Mouse (Mus musculus): ENCODE data around the gene Krtap6-5.
"Not testable (repeated sequence)": the region's sequence is repeated elsewhere in the genome, so short reads cannot be mapped to it uniquely, and the experiment has no call there.

Krtap6-5 gene

DNA sequence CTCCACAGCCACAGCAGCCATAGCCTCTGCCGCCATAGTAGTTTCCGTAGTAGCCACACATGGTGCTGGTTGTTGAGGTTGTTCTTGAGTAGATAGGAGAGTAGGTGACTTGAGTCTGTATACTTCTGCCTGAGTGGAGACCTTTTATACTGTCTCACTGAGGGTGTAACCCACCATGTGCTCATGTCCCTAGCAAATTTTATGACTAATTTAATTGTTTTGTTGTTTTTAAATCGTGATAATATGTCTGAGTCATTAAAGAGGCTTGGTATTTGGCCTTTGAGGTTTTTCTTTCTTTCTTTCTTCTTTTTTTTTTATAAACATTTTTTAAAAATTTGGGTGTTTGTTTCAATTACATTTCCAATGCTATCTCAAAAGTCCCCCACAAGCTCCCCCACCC, at the start of gene Krtap6-5:
Gene Krtap6-5, minus strand, starts transcription at position 101 of the 400 bp plus-strand sequence.
- no peak for DNase-seq

DNA sequence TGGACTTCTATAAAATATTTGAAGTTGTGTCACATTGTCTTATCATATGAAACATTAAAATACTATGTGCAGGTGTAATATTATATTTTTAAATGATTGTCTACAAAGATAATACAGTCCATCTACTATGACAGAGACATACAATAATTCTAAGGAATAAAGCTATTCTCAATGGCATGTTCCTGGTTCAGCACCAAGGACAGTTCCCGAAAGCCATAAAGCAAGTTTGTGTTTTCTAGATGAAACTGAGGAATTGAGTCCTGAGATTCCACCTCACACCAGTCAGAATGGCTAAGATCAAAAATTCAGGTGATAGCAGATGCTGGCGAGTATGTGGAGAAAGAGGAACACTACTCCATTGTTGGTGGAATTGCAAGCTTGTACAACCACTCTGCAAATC, 23.4 kb upstream of the Krtap6-5 start:
- DNase-seq = peak; percentile 49 to 52

DNA sequence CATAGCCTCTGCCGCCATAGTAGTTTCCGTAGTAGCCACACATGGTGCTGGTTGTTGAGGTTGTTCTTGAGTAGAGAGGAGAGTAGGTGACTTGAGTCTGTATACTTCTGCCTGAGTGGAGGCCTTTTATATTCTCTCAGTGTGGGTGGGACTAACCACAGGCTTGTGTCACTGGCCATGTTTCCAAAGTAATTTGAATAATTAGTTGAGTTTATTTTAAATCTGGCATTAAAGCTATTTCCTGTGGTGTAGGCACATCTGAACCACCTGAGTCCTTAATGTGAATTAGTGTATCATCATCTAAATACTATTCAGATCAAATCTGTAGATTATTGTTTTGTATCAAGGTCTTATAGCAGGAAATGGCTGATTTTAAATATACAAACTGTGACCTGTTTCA, 16.2 kb upstream of the Krtap6-5 start, which contains the start of gene 1110025L11Rik:
Gene 1110025L11Rik, minus strand, starts transcription at position 101 of the 400 bp plus-strand sequence.
- DNase-seq = not testable (repeated sequence)

DNA sequence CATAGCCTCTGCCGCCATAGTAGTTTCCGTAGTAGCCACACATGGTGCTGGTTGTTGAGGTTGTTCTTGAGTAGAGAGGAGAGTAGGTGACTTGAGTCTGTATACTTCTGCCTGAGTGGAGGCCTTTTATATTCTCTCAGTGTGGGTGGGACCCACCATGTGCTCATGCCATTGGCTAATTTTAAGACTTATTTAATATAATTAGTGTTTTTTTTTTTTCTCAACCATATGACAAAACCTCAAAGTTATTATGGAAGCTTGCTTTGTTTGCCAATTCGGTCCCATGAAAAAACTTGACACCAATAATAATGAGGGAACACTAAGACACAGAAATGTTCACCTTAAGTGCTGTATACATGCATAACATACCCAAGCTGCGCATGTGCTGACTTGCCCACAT, 6.3 kb downstream of the Krtap6-5 start, which contains the start of gene Gm10228:
Gene Gm10228, minus strand, starts transcription at position 101 of the 400 bp plus-strand sequence.
- not testable (repeated sequence) for DNase-seq

DNA sequence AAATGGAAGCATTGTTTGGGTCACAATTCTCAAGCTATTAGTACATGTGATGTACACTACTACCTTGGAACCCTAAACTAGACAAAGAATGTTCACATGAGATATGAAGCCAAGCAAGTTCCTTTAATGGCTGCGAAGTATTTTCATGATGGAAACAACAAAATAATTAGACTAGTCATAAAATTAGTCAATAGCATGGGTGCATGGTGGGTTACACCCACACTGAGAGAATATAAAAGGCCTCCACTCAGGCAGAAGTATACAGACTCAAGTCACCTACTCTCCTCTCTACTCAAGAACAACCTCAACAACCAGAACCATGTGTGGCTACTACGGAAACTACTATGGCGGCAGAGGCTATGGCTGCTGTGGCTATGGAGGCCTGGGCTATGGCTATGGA, 16.3 kb downstream of the Krtap6-5 start, which contains the start of gene Krtap6-1:
Gene Krtap6-1, plus strand, starts transcription at position 301 of the 400 bp plus-strand sequence.
- DNase-seq = not testable (repeated sequence)

GRCm38 (mm10) chr16:89014984-89015383, 32.7 kb downstream of the Krtap6-5 start, which contains the start of gene Gm10229:
TSS of gene Gm10229 (plus strand) at chr16:89015284.
- not testable (repeated sequence) for DNase-seq

- DNase-seq = no peak
Observed at GRCm38 (mm10) chr16:89013973-89014372, 33.7 kb downstream of the Krtap6-5 start.

GRCm38 (mm10) chr16:89010659-89011058, 37.0 kb downstream of the Krtap6-5 start, which contains the start of gene Krtap22-2:
TSS of gene Krtap22-2 (minus strand) at chr16:89010759.
- DNase-seq = no peak

Data from kidney, postnatal 4 days (tissue).